Mouse (Mus musculus): Measurements from ENCODE around the gene Dhx9.

DNA sequence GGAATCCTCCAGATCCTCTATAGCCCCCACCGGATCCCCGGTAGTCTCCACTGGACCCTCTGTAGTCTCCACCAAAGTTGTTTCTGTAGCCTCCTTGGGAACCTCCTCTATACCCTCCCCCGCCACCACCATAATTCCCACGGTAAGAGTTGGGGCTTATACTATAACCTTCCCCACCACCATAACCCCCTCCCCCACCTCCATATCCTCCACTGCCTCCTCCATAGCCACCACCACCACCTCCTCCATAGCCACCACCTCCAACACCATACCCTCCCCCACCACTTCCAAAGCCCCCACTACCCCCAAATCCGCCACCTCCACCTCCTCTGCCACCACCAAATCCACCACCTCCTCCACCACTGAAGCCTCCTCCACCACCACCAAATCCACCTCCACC, 31.3 kb downstream of the Dhx9 start:
- TF ChIP-seq CTCF (IDR thresholded peaks at IDR 0.05; ENCODE audit: extremely low read depth, insufficient read depth, low read length) (no peak), POLR2A (IDR thresholded peaks at IDR 0.05; ENCODE audit: extremely low read depth, insufficient read depth, low read length) (no peak)

Measured in cortical plate, adult 2 months (tissue).